Mouse (Mus musculus) embryonic fibroblast, embryonic 13.5 days (primary cell): ENCODE data around the gene Sgce. TPM values are rescaled to one million over a fixed set of nuclear protein-coding genes. Genes with fewer than 3 reads are reported as not detected.

Experiments
- H3K27ac ChIP-seq: 2 replicates; pipeline ENCODE4 v1.5.1; 2012; ENCODE audit warnings: low read length, control low read depth, inconsistent platforms; ENCODE audit not compliant: insufficient read depth
- H3K4me1 ChIP-seq: 2 replicates; pipeline ENCODE4 v1.6.1; 2011; ENCODE audit warnings: low read length; ENCODE audit not compliant: control insufficient read depth, insufficient read depth
- H3K4me3 ChIP-seq: 2 replicates; pipeline ENCODE4 v1.5.1; 2011; ENCODE audit warnings: mild to moderate bottlenecking, control low read depth, low read length; ENCODE audit not compliant: insufficient read depth
- CTCF ChIP-seq: IDR thresholded peaks from 2 replicates; pipeline ENCODE4 v1.5.1; 2011; ENCODE audit warnings: mild to moderate bottlenecking, control low read depth, low read length, moderate library complexity, borderline replicate concordance; ENCODE audit not compliant: insufficient read depth
- POLR2A ChIP-seq: IDR thresholded peaks from 2 replicates; pipeline ENCODE4 v1.6.1; 2011; ENCODE audit warnings: low read depth, mild to moderate bottlenecking, control low read depth, low read length, moderate library complexity
- polyA plus RNA-seq: library from polyadenylated mRNA; stranded (reverse); fragments of >200 nt; gene quantifications from 2 replicates; pipeline ENCODE4 v1.2.4, GENCODE M21; 2011; ENCODE audit warnings: low read depth; ENCODE audit not compliant: missing spikeins, insufficient read length

Sgce gene
- polyA plus RNA-seq, 1 experiment, result 73.8 TPM

- no peaks in the 10 kb centered on the region; the same call in 1 of the 2 replicates for H3K4me1 ChIP-seq
- no peak overlapping the region for H3K4me3 ChIP-seq
- no peak for TF ChIP-seq CTCF
- TF ChIP-seq POLR2A, result no peak
- H3K27ac ChIP-seq, result no peak overlapping the region
These were observed 22.8 kb downstream of the Sgce start for GRCm38 (mm10) chr6:4723998-4724757.

GRCm38 (mm10) chr6:4722739-4723138 lies 24.3 kb downstream of the Sgce start:
- no peak overlapping the region for H3K4me3 ChIP-seq
- no peak overlapping the region for H3K27ac ChIP-seq
- H3K4me1 ChIP-seq, result no peaks in the 10 kb centered on the region
- TF ChIP-seq CTCF (no peak), POLR2A (no peak)

GRCm38 (mm10) chr6:4722142-4722541 lies 24.9 kb downstream of the Sgce start:
- no peak overlapping the region for H3K27ac ChIP-seq
- no peak for TF ChIP-seq POLR2A
- TF ChIP-seq CTCF, result no peak
- H3K4me1 ChIP-seq, result no peaks in the 10 kb centered on the region
- H3K4me3 ChIP-seq, result no peak overlapping the region

- no peak overlapping the region for H3K4me3 ChIP-seq
- H3K4me1 ChIP-seq, result no peaks in the 10 kb centered on the region
- TF ChIP-seq CTCF (no peak), POLR2A (no peak)
- H3K27ac ChIP-seq, result no peak overlapping the region
These were observed 29.7 kb downstream of the Sgce start for GRCm38 (mm10) chr6:4717344-4717743.

- H3K27ac ChIP-seq, result no peak overlapping the region
- H3K4me3 ChIP-seq, result no peak overlapping the region
- no peaks in the 10 kb centered on the region for H3K4me1 ChIP-seq
- TF ChIP-seq POLR2A (no peak), CTCF (no peak)
These were observed 30.8 kb downstream of the Sgce start for GRCm38 (mm10) chr6:4716171-4716570.

GRCm38 (mm10) chr6:4708971-4709370 lies 38.0 kb downstream of the Sgce start:
- Histone ChIP-seq H3K4me1 (0 out of 2 replicates have a peak, but pooled peaks cover 3% of the 10 kb centered on the region), H3K27ac (no peak overlapping the region), H3K4me3 (no peak overlapping the region)
- no peak for TF ChIP-seq POLR2A
- no peak for TF ChIP-seq CTCF

- no peak for TF ChIP-seq CTCF
- TF ChIP-seq POLR2A, result no peak
- no peak overlapping the region for H3K27ac ChIP-seq
- 0 out of 2 replicates have a peak, but pooled peaks cover 3% of the 10 kb centered on the region for H3K4me1 ChIP-seq
- no peak overlapping the region for H3K4me3 ChIP-seq
These were observed 40.6 kb downstream of the Sgce start for GRCm38 (mm10) chr6:4706415-4706814.

- Histone ChIP-seq H3K4me1 (0 out of 2 replicates have a peak, but pooled peaks cover under 1% of the 10 kb centered on the region), H3K4me3 (no peak overlapping the region), H3K27ac (no peak overlapping the region)
- no peak for TF ChIP-seq POLR2A
- no peak for TF ChIP-seq CTCF
These were observed 43.1 kb downstream of the Sgce start for GRCm38 (mm10) chr6:4703908-4704307.

- no peak overlapping the region for H3K27ac ChIP-seq
- TF ChIP-seq POLR2A, result no peak
- H3K4me1 ChIP-seq, result no peaks in the 10 kb centered on the region
- no peak overlapping the region for H3K4me3 ChIP-seq
These were observed 45.4 kb downstream of the Sgce start for GRCm38 (mm10) chr6:4701641-4702040.

- Histone ChIP-seq H3K4me1 (no peaks in the 10 kb centered on the region), H3K4me3 (no peak overlapping the region), H3K27ac (no peak overlapping the region)
- TF ChIP-seq CTCF (no peak), POLR2A (no peak)
These were observed 51.2 kb downstream of the Sgce start for GRCm38 (mm10) chr6:4695778-4696177.
